Mouse (Mus musculus) left cerebral cortex, postnatal 10 days (tissue): ENCODE results near the gene Ablim1. TPM values are rescaled to one million over a fixed set of nuclear protein-coding genes. Genes with fewer than 3 reads are reported as not detected.

Source experiments
- DNase-seq, 2 experiments: peaks; one replicate each; pipeline ENCODE4 v3.0.0; 2021 to 2022; ENCODE audit warnings: low spot score in 2 of 2, mixed read lengths in 1 of 2; ENCODE audit errors: extremely low spot score in 1 of 2
- intact Hi-C: fragments of 180-260 bp; cut with DNase I; formaldehyde crosslinking; loops from one replicate; pipeline ENCODE4 v1.15.1; 2025
- total RNA-seq, 2 experiments: library from RNA; stranded (reverse); gene quantifications; 2 replicates each; pipeline ENCODE4 v1.2.3; 2021

Ablim1 gene
- total RNA-seq, 2 experiments from 2014 or later: 126 to 136 TPM

- no peak for DNase-seq
- intact Hi-C loops: loop anchor here (5.0 kb wide), 1 partner anchor 85 kb away; no protein-coding TSS in a partner anchor
These were observed 307.9 kb downstream of the Ablim1 start for GRCm38 (mm10) chr19:57006841-57007240.

DNA sequence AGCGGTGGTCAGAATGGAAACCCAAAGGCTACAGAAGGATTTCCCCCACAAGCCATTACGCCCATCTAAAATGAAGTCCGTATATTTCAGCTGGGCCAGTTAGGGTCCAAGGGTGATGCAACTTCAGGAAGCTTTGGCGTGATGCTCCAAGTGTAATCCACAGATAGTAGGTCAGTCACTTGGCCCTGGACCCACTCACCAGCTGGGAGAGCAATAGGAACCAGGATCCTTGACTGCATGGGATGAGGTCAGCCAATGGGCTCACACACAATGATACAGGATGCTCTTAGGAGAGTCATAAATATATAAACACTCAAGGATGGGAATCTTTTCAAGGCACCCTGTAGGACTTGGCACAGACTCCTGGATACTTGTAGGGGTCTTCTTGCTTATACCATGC, 309.7 kb downstream of the Ablim1 start:
- intact Hi-C loops: loop anchor here (5.0 kb wide), 1 partner anchor 83 kb away; no protein-coding TSS in a partner anchor
- no peak for DNase-seq

GRCm38 (mm10) chr19:57003460-57003810, 311.3 kb downstream of the Ablim1 start:
- intact Hi-C loops: no loop called here

GRCm38 (mm10) chr19:57002741-57003459, 311.8 kb downstream of the Ablim1 start:
- no peak for DNase-seq
- intact Hi-C loops: no loop called here

More at GRCm38 (mm10) chr19:57003460-57003810, 311.3 kb downstream of the Ablim1 start:
- DNase-seq: peak in 1 of 2 experiments; percentile 77

DNA sequence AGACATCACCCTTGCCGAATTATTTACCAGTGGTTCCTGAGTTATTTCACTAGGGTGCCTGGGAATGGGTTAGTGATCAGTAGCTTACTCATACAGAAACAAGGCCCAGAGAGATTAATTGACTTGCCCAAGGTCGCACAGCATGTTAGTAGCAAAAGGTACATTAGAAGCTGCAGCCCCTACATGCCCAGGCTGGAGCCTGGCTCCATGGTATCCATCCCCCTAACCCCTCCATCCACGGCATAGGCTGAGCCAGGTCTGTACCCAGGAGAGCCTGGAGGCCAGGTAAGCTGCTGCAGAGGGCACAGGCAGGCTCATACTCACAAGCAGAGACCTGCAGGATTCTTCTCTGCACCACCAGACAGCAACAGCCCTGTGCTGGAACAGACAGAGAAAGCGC, 312.8 kb downstream of the Ablim1 start:
- intact Hi-C loops: no loop called here
- no peak for DNase-seq

DNA sequence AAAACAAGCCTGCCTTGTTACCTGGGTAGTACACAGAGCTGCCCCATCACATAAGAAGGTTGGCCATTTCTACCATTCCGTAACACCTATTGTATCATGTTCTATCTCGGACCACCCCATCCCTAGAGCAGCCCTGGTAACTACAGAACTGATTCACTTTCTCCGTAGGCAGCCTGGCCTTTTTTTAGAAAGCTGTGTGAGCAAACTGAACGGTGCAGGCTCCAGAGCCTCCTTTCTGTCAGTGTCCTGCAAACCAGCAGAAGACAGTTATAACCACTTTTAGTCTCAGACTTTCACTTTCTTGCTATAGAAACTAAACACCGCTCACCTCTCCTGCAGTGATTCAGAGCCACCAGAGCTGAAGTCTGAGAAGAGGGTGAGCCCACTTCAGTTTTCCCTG, 314.1 kb downstream of the Ablim1 start:
- no peak for DNase-seq
- intact Hi-C loops: no loop called here

DNA sequence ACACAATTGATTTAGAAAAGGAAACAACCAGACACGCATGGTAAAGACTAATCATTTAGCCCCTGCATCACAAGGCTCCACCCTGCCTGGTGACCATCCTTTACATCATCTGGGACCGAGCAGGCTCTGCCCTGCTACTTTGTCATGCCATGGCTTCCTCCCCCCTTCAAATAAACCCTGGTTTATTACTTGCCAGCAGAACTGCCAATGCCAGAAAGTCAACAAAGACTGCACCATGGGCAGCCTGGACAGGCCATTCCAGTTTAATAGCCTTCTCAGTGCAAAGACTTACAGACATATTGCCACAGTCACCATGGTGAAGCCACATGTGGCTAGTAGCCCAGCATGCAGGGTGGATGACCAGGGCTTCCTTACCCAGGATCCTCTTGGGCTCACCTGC, 314.9 kb downstream of the Ablim1 start:
- no peak for DNase-seq
- intact Hi-C loops: no loop called here

- DNase-seq: no peak
- intact Hi-C loops: no loop called here
These were observed 315.8 kb downstream of the Ablim1 start for GRCm38 (mm10) chr19:56998910-56999309.

DNA sequence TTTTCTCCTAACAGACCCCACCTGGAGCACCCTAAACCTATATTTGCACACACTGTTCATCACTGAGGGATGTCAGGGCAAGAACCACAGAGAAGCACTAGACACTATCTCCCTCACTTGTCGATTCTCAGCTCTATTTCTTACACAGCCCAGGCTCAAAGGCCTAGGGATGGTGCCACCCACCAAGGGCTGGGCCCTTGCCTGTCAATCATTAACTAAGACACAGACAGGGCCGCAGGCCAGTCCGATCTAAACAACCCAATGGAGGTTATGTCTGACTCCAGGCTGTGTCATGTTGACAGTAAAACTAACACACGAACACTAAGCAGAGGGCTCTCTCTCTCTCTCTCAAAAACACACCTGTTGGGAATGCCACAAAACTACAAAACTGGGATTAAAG, 316.4 kb downstream of the Ablim1 start:
- intact Hi-C loops: no loop called here
- no peak for DNase-seq

- intact Hi-C loops: no loop called here
- peak in 1 of 2 experiments; percentile 74 for DNase-seq
These were observed 317.5 kb downstream of the Ablim1 start for GRCm38 (mm10) chr19:56997164-56997599.

DNA sequence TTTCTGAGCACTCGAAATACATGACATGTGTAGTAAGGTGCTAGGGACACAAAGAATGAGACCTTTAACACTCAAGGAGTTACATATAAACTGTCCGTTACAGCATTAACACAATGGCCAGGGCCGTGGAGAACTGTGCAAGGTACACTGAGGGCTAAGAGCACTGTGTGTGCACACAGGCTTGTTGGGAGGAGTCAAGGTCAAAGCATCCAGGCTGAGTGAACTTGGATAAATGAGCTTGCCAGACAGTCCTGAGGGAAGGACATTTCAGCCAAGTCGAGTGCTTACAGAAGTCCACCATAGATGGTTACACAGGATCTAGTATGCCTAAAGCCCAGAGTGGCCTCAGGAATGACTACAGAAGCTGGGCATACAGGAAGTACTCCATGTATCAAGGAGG, 319.3 kb downstream of the Ablim1 start:
- intact Hi-C loops: no loop called here
- no peak for DNase-seq

DNA sequence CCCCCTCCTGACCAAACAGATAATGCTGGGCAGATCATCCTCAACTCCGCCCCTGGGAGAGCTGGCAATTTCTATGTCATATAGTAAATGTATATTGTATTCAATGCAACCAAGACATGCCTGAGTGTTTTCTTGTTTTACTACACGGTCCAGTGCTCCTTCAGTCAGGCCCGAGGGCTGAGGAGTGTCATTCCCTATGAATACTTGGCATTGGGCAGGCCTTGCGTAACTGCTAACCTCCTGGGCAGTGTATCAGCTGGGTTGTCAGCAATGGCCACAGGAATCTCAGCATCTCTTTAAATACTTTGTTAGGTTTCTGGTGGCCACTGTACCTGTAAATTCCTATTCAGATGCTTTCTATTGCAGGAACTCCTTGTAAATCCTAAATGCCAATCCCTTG, 320.1 kb downstream of the Ablim1 start:
- no peak for DNase-seq
- intact Hi-C loops: no loop called here

GRCm38 (mm10) chr19:56993763-56994162, 321.0 kb downstream of the Ablim1 start:
- intact Hi-C loops: no loop called here
- no peak for DNase-seq

DNA sequence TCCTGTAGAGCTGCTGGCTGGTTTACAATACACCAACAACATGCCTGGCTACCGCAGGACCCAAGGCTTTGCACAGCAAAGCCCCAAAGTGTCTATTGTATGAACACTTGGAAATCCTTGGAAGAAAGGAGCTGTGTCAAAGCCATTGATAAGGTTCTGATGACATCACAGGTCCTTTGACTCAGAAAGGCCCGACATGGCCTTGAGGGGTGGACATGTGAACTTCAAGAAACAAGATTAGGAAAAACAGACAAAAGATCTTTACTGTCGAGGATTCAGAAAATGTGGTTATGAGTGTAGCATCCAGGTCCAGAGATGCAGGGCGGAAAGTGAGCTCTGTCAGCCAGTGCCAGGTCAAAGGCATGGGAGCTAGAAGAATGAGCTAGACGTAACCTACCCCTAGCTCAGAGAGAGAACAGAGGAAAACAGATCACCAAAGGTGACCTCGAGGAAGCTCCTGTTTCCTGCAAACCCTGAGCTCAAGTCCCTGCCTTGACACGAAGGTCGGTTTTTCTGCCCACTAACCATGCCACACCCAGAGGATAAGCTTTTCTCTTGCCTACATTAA, 321.7 kb downstream of the Ablim1 start:
- intact Hi-C loops: no loop called here
- no peak for DNase-seq

DNA sequence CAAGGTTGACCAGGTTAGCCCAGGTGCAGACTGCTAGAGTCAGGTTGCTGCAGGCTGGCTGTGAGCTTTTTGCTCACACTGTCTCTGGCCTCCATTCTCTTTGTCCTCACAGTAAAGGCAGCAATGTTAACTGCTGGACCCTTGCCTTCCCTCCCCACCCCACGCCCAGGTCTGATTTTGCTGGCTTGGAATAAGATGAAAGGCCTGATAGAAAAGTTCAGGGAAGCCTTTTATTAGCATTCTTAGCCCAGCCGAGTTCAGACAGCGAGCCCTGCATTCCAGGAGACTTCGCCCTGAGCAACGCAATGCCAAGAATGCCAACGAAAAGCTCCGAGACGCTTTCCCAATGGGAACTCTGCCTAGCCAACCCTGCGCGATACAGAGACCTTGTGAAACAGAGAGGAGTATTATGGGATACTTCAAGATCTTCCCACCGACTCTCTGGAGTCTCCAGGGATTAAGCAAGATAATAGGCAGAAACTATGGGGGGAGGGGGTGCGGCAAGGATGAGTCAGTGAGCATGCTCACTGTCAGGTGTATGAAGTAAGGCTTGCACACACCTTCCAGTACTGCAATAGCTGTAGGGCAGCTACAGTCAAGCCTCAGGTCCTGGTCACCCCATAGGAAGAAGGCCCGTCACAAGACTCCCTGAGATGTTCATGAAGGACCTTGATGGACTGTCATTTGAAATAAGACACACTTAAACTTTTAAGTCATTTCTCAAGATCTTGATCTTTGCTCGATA, 324.2 kb downstream of the Ablim1 start:
- DNase-seq: peak; percentile 31 to 62
- intact Hi-C loops: no loop called here

GRCm38 (mm10) chr19:56989171-56989570, 325.5 kb downstream of the Ablim1 start:
- intact Hi-C loops: no loop called here
- no peak for DNase-seq

- intact Hi-C loops: no loop called here
These were observed 330.5 kb downstream of the Ablim1 start for GRCm38 (mm10) chr19:56984229-56984628.

DNA sequence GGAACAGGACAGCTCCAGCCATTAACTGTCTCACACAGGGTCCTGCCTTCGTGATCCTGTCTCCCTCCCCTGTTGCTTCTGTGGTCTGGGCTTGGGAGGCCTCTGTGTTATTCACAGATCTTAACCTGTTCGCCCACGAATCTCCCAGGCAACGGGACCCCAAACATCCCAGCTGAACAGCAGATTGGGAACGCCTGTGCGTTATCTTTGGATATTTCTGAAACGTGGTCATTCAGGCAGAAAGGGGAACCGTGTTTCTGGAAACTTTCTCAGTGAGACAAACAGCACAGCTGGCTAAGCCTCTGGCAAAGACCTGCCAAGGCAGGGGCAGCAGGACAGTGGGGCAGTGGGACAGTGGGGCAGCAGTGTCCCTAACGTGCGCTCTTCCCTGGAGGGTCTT, 331.0 kb downstream of the Ablim1 start:
- DNase-seq: no peak
- intact Hi-C loops: no loop called here

More at GRCm38 (mm10) chr19:56984229-56984628, 330.5 kb downstream of the Ablim1 start:
- peak in 1 of 2 experiments; percentile 39 for DNase-seq
